Mouse (Mus musculus): ENCODE measurements around the gene Gm49384. TPM values are rescaled to one million over a fixed set of nuclear protein-coding genes. Genes with fewer than 3 reads are reported as not detected.
"Not testable (repeated sequence)": the region's sequence is repeated elsewhere in the genome, so short reads cannot be mapped to it uniquely, and the experiment has no call there.

Gm49384 gene
- polyA plus RNA-seq, 1 experiment from 2014 or later = 36.2 TPM

- H3K36me3 ChIP-seq; H3K9ac ChIP-seq (replicated peaks); H3K4me2 ChIP-seq; H3K4me1 ChIP-seq (replicated peaks); ATAC-seq (ENCODE audit: insufficient number of reproducible peaks, insufficient read depth, low FRiP score, low TSS enrichment, low read depth); H3K4me3 ChIP-seq (replicated peaks); H3K27ac ChIP-seq; H3K27me3 ChIP-seq; H3K9me3 ChIP-seq: not testable (repeated sequence)
- WGBS = 89% methylated on average over 4 of the region's 4 CpGs
Measured at GRCm38 (mm10) chr12:69163586-69163985, 40.5 kb downstream of the Gm49384 start.

- not testable (repeated sequence) for H3K4me1 ChIP-seq (replicated peaks); H3K4me2 ChIP-seq; ATAC-seq (ENCODE audit: insufficient number of reproducible peaks, insufficient read depth, low FRiP score, low TSS enrichment, low read depth); H3K9ac ChIP-seq (replicated peaks); H3K9me3 ChIP-seq; H3K4me3 ChIP-seq (replicated peaks); H3K27me3 ChIP-seq; H3K27ac ChIP-seq
- 76% methylated on average over 2 of the region's 2 CpGs for WGBS
- peaks cover 18% of the 10 kb centered on the region for H3K36me3 ChIP-seq
Measured at GRCm38 (mm10) chr12:69160677-69161076, 43.4 kb downstream of the Gm49384 start.

- Histone ChIP-seq H3K9me3 (no peaks in the 10 kb centered on the region), H3K36me3 (peaks cover 19% of the 10 kb centered on the region), H3K4me3 (replicated peaks) (no peak overlapping the region; the same call in 1 of the 2 replicates), H3K4me1 (replicated peaks) (peaks cover 6% of the 10 kb centered on the region; the same call in 1 of the 2 replicates), H3K27ac (no peak overlapping the region), H3K9ac (replicated peaks) (no peak overlapping the region), H3K27me3 (no peaks in the 10 kb centered on the region), H3K4me2 (peak overlapping the region; percentile 2; the same call in 1 of the 2 replicates)
- WGBS = 5% methylated on average over 9 of the region's 9 CpGs
- ATAC-seq (ENCODE audit: insufficient number of reproducible peaks, insufficient read depth, low FRiP score, low TSS enrichment, low read depth) = no peak
Measured at GRCm38 (mm10) chr12:69159578-69159940, 44.5 kb downstream of the Gm49384 start.

- WGBS = under 1% methylated on average over 63 of the region's 68 CpGs
- ATAC-seq (ENCODE audit: insufficient number of reproducible peaks, insufficient read depth, low FRiP score, low TSS enrichment, low read depth) = peak; percentile 99
Measured at GRCm38 (mm10) chr12:69158765-69159577, 45.1 kb downstream of the Gm49384 start, which contains the start of gene Rps29. TSS of gene Rps29 (minus strand) at chr12:69159186.

GRCm38 (mm10) chr12:69158366-69158764 is 45.7 kb downstream of the Gm49384 start:
- H3K4me3 ChIP-seq (replicated peaks) = peak overlapping the region; percentile 71
- no peaks in the 10 kb centered on the region for H3K9me3 ChIP-seq
- peak overlapping the region; percentile 70 for H3K4me2 ChIP-seq
- 2% methylated on average over 19 of the region's 19 CpGs for WGBS
- H3K27me3 ChIP-seq = no peaks in the 10 kb centered on the region
- peaks cover 19% of the 10 kb centered on the region for H3K36me3 ChIP-seq
- ATAC-seq (ENCODE audit: insufficient number of reproducible peaks, insufficient read depth, low FRiP score, low TSS enrichment, low read depth) = no peak
- peaks cover 6% of the 10 kb centered on the region; the same call in 1 of the 2 replicates for H3K4me1 ChIP-seq (replicated peaks)
- H3K27ac ChIP-seq = peak overlapping the region; percentile 94
- peak overlapping the region; percentile 90 for H3K9ac ChIP-seq (replicated peaks)

More at GRCm38 (mm10) chr12:69158765-69159577, 45.1 kb downstream of the Gm49384 start, which contains the start of gene Rps29:
- Histone ChIP-seq H3K36me3 (peaks cover 19% of the 10 kb centered on the region), H3K27ac (peak within 1 kb of the TSS; percentile 94), H3K4me2 (peak within 1 kb of the TSS; percentile 70), H3K4me3 (replicated peaks) (peak within 1 kb of the TSS; percentile 71), H3K9ac (replicated peaks) (peak within 1 kb of the TSS; percentile 90)
- H3K9me3 ChIP-seq; H3K27me3 ChIP-seq; H3K4me1 ChIP-seq (replicated peaks): not testable (repeated sequence)

GRCm38 (mm10) chr12:69157107-69157506 is 47.0 kb downstream of the Gm49384 start:
- no peak overlapping the region for H3K27ac ChIP-seq
- H3K4me3 ChIP-seq (replicated peaks) = no peak overlapping the region
- no peak overlapping the region for H3K4me2 ChIP-seq
- peaks cover 6% of the 10 kb centered on the region; the same call in 1 of the 2 replicates for H3K4me1 ChIP-seq (replicated peaks)
- ATAC-seq (ENCODE audit: insufficient number of reproducible peaks, insufficient read depth, low FRiP score, low TSS enrichment, low read depth) = no peak
- no peak overlapping the region for H3K9ac ChIP-seq (replicated peaks)
- WGBS = 94% methylated on average over 2 of the region's 2 CpGs
- H3K36me3 ChIP-seq = peaks cover 19% of the 10 kb centered on the region
- no peaks in the 10 kb centered on the region for H3K27me3 ChIP-seq
- no peaks in the 10 kb centered on the region for H3K9me3 ChIP-seq

- H3K4me3 ChIP-seq (replicated peaks) = no peak overlapping the region
- 79% methylated on average over 4 of the region's 4 CpGs for WGBS
- H3K27me3 ChIP-seq = no peaks in the 10 kb centered on the region
- H3K27ac ChIP-seq = no peak overlapping the region
- no peaks in the 10 kb centered on the region for H3K9me3 ChIP-seq
- no peak for ATAC-seq (ENCODE audit: insufficient number of reproducible peaks, insufficient read depth, low FRiP score, low TSS enrichment, low read depth)
- H3K4me1 ChIP-seq (replicated peaks) = peaks cover 6% of the 10 kb centered on the region; the same call in 1 of the 2 replicates
- H3K36me3 ChIP-seq = peaks cover 19% of the 10 kb centered on the region
- H3K4me2 ChIP-seq = no peak overlapping the region
- no peak overlapping the region for H3K9ac ChIP-seq (replicated peaks)
Measured at GRCm38 (mm10) chr12:69156436-69156835, 47.6 kb downstream of the Gm49384 start.

GRCm38 (mm10) chr12:69155923-69156322 is 48.1 kb downstream of the Gm49384 start:
- H3K9me3 ChIP-seq = no peaks in the 10 kb centered on the region
- no peak overlapping the region for H3K27ac ChIP-seq
- H3K27me3 ChIP-seq = no peaks in the 10 kb centered on the region
- H3K4me2 ChIP-seq = no peak overlapping the region
- 83% methylated on average over 2 of the region's 2 CpGs for WGBS
- peaks cover 19% of the 10 kb centered on the region for H3K36me3 ChIP-seq
- H3K4me1 ChIP-seq (replicated peaks) = peaks cover 6% of the 10 kb centered on the region; the same call in 1 of the 2 replicates
- ATAC-seq (ENCODE audit: insufficient number of reproducible peaks, insufficient read depth, low FRiP score, low TSS enrichment, low read depth) = no peak
- H3K9ac ChIP-seq (replicated peaks) = no peak overlapping the region
- no peak overlapping the region for H3K4me3 ChIP-seq (replicated peaks)

GRCm38 (mm10) chr12:69150049-69150448 is 54.0 kb downstream of the Gm49384 start:
- H3K27ac ChIP-seq = no peak overlapping the region
- no peak for ATAC-seq (ENCODE audit: insufficient number of reproducible peaks, insufficient read depth, low FRiP score, low TSS enrichment, low read depth)
- WGBS = 64% methylated on average over 13 of the region's 13 CpGs
- H3K36me3 ChIP-seq = no peaks in the 10 kb centered on the region
- no peak overlapping the region for H3K4me2 ChIP-seq
- no peaks in the 10 kb centered on the region for H3K9me3 ChIP-seq
- H3K4me3 ChIP-seq (replicated peaks) = no peak overlapping the region
- no peaks in the 10 kb centered on the region for H3K4me1 ChIP-seq (replicated peaks)
- no peak overlapping the region for H3K9ac ChIP-seq (replicated peaks)
- H3K27me3 ChIP-seq = no peaks in the 10 kb centered on the region

- no peak for ATAC-seq (ENCODE audit: insufficient number of reproducible peaks, insufficient read depth, low FRiP score, low TSS enrichment, low read depth)
- H3K4me2 ChIP-seq = no peak overlapping the region
- no peaks in the 10 kb centered on the region for H3K36me3 ChIP-seq
- H3K9ac ChIP-seq (replicated peaks) = no peak overlapping the region
- H3K4me3 ChIP-seq (replicated peaks) = no peak overlapping the region
- no peaks in the 10 kb centered on the region for H3K4me1 ChIP-seq (replicated peaks)
- no peak overlapping the region for H3K27ac ChIP-seq
- no peaks in the 10 kb centered on the region for H3K27me3 ChIP-seq
- no peaks in the 10 kb centered on the region for H3K9me3 ChIP-seq
- WGBS = 90% methylated on average over 5 of the region's 5 CpGs
Measured at GRCm38 (mm10) chr12:69147166-69147735, 56.8 kb downstream of the Gm49384 start.

- no peak overlapping the region for H3K4me2 ChIP-seq
- no peaks in the 10 kb centered on the region for H3K36me3 ChIP-seq
- H3K27ac ChIP-seq = no peak overlapping the region
- no peak for ATAC-seq (ENCODE audit: insufficient number of reproducible peaks, insufficient read depth, low FRiP score, low TSS enrichment, low read depth)
- no peak overlapping the region for H3K4me3 ChIP-seq (replicated peaks)
- 80% methylated on average over 6 of the region's 6 CpGs for WGBS
- no peaks in the 10 kb centered on the region for H3K4me1 ChIP-seq (replicated peaks)
- no peak overlapping the region for H3K9ac ChIP-seq (replicated peaks)
- H3K9me3 ChIP-seq = no peaks in the 10 kb centered on the region
- no peaks in the 10 kb centered on the region for H3K27me3 ChIP-seq
Measured at GRCm38 (mm10) chr12:69143460-69143859, 60.6 kb downstream of the Gm49384 start.

Data from limb, embryonic 12.5 days (tissue).